Mouse (Mus musculus) liver, embryonic 13.5 days (tissue): ENCODE measurements around the gene Plekhh2. TPM values are rescaled to one million over a fixed set of nuclear protein-coding genes. Genes with fewer than 3 reads are reported as not detected.

Experiments
- ATAC-seq: fragments of 200-750 bp; cut with Nextera tagmentation; 2 replicates; pipeline ENCODE4 v1.8.0; 2017; ENCODE audit warnings: low read depth, mild to moderate bottlenecking, moderate number of reproducible peaks, moderate library complexity
- DNase-seq: peaks from one replicate; pipeline ENCODE4 v3.0.0; 2022
- H3K27ac ChIP-seq: fragments of 300-500 bp; sonication (generic); 2 replicates; pipeline ENCODE4 v1.5.1; 2015; ENCODE audit warnings: moderate library complexity, mild to moderate bottlenecking, inconsistent platforms
- H3K27me3 ChIP-seq: fragments of 300-500 bp; sonication (generic); 2 replicates; pipeline ENCODE4 v1.6.1; 2015; ENCODE audit warnings: mild to moderate bottlenecking, inconsistent platforms
- H3K36me3 ChIP-seq: fragments of 300-500 bp; sonication (generic); 2 replicates; pipeline ENCODE4 v1.6.1; 2015; ENCODE audit warnings: mild to moderate bottlenecking, inconsistent platforms
- H3K4me1 ChIP-seq: fragments of 300-500 bp; sonication (generic); replicated peaks from 2 replicates; pipeline ENCODE4 v1.6.1; 2015; ENCODE audit warnings: inconsistent platforms
- H3K4me2 ChIP-seq: fragments of 300-500 bp; sonication (generic); 2 replicates; pipeline ENCODE4 v1.6.1; 2015; ENCODE audit warnings: inconsistent platforms, mild to moderate bottlenecking, moderate library complexity
- H3K4me3 ChIP-seq: fragments of 300-500 bp; sonication (generic); replicated peaks from 2 replicates; pipeline ENCODE4 v1.5.1; 2015; ENCODE audit warnings: mild to moderate bottlenecking, inconsistent platforms
- H3K9ac ChIP-seq: fragments of 300-500 bp; sonication (generic); 2 replicates; pipeline ENCODE4 v1.6.1; 2015; ENCODE audit warnings: mild to moderate bottlenecking, inconsistent platforms
- H3K9me3 ChIP-seq: fragments of 300-500 bp; sonication (generic); replicated peaks from 2 replicates; pipeline ENCODE4 v1.6.1; 2016; ENCODE audit warnings: inconsistent platforms
- WGBS: fragments of 180-500 bp; shearing (Covaris S2); methylation state at CpG from one replicate; pipeline ENCODE4 v1.1.7; 2015; ENCODE audit not compliant: insufficient replicate concordance; 5-methylcytosine and 5-hydroxymethylcytosine counted together
- polyA plus RNA-seq: library from polyadenylated mRNA; unstranded; fragments of >200 nt; fragmentation: Nextera tagmentation; extraction: Ambion mirVana; gene quantifications from 2 replicates; pipeline ENCODE4 v1.2.1, GENCODE M21; 2015

The Plekhh2 gene
- polyA plus RNA-seq, 1 experiment from 2014 or later, result 0.39 TPM

- H3K4me3 ChIP-seq, result no peak overlapping the region
- ATAC-seq (no peak), DNase-seq (no peak)
- no peak overlapping the region for H3K4me2 ChIP-seq
- 68% methylated on average over 16 of the region's 16 CpGs for WGBS
- no peaks in the 10 kb centered on the region for H3K4me1 ChIP-seq
- no peaks in the 10 kb centered on the region for H3K36me3 ChIP-seq
- no peak overlapping the region for H3K27ac ChIP-seq
- H3K9me3 ChIP-seq, result no peaks in the 10 kb centered on the region
- H3K9ac ChIP-seq, result no peak overlapping the region
- H3K27me3 ChIP-seq, result no peaks in the 10 kb centered on the region
Measured at GRCm38 (mm10) chr17:84576621-84577293, 65.1 kb downstream of the Plekhh2 start.

DNA sequence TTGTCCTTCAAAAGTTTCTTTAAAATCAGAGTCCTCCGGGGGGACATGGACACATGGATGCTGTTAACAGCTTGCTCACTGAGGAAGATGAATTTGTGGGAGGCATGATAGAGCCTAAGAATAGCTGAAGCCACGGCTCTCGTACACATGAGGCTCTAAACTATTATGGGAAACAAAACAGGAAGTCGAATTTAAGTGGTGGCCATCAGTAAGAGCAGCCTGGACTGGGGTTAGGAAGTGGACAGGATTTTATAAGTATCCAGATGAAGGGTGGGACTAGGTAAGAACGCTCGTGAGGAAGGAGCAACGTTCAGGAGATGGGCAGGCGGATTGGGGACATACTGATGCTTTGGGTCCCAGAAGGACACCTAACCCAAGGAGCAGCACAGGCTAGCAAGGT is 67.6 kb downstream of the Plekhh2 start:
- ATAC-seq (no peak), DNase-seq (no peak)
- Histone ChIP-seq H3K4me1 (no peaks in the 10 kb centered on the region), H3K36me3 (no peaks in the 10 kb centered on the region), H3K4me2 (no peak overlapping the region), H3K4me3 (no peak overlapping the region), H3K9ac (no peak overlapping the region), H3K27ac (no peak overlapping the region), H3K9me3 (no peaks in the 10 kb centered on the region), H3K27me3 (no peaks in the 10 kb centered on the region)
- 34% methylated on average over 8 of the region's 8 CpGs for WGBS

DNA sequence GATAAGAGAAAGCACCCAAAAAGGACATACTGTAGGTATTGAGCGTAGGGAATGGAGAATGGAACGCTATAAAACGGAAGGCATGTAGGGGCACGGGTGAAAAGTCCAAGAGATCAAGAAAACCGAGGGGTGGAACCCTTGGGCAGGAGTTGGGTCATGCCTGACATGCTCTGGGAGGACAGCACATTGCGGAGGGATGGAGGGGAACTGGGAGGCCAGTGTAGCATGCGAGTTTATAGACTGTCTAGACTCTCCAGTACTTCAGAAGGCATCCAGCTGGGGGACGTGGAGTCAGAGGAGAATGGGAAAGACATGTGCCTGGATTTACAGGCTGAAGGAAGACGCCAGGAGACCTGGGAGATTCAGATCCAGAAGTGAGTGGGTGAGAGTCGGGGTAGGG is 68.1 kb downstream of the Plekhh2 start:
- Histone ChIP-seq H3K9me3 (no peaks in the 10 kb centered on the region), H3K4me2 (no peak overlapping the region), H3K4me3 (no peak overlapping the region), H3K36me3 (no peaks in the 10 kb centered on the region), H3K9ac (no peak overlapping the region), H3K27ac (no peak overlapping the region), H3K27me3 (no peaks in the 10 kb centered on the region), H3K4me1 (no peaks in the 10 kb centered on the region)
- no peak for ATAC-seq
- no peak for DNase-seq
- WGBS, result 65% methylated on average over 10 of the region's 10 CpGs

DNA sequence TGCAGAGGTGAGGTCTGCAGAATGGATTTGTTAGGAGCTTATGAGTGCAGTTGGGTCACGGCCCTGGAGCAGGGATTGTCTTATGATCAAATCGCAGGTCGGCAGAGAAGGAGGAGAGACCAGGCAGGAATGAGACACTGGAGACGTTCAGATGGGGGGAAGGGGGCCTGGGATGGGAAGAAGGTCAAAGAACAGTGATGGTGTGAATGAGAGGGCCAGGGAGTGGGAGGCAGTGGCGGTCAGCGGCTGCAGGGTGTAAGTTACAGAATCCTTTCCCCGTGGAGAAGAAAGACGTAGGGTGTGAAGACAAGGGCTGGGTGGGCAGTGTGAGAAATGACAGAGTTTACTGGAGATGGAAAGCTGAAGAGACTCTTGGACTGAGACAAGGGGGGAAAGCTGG is 69.1 kb downstream of the Plekhh2 start:
- no peaks in the 10 kb centered on the region for H3K36me3 ChIP-seq
- WGBS, result 63% methylated on average over 8 of the region's 8 CpGs
- no peak for DNase-seq

GRCm38 (mm10) chr17:84581740-84582414 is 70.2 kb downstream of the Plekhh2 start:
- Histone ChIP-seq H3K27me3 (no peaks in the 10 kb centered on the region), H3K9ac (no peak overlapping the region), H3K27ac (no peak overlapping the region), H3K4me3 (no peak overlapping the region), H3K4me1 (no peaks in the 10 kb centered on the region), H3K36me3 (no peaks in the 10 kb centered on the region), H3K9me3 (no peaks in the 10 kb centered on the region), H3K4me2 (no peak overlapping the region)
- ATAC-seq, result no peak
- 67% methylated on average over 8 of the region's 8 CpGs for WGBS
- DNase-seq, result no peak

More for the DNA sequence above, 69.1 kb downstream of the Plekhh2 start:
- H3K4me2 ChIP-seq, result no peak overlapping the region
- H3K27me3 ChIP-seq, result no peaks in the 10 kb centered on the region
- no peaks in the 10 kb centered on the region for H3K4me1 ChIP-seq
- no peak overlapping the region for H3K27ac ChIP-seq
- H3K9ac ChIP-seq, result no peak overlapping the region
- H3K9me3 ChIP-seq, result no peaks in the 10 kb centered on the region
- ATAC-seq, result no peak
- no peak overlapping the region for H3K4me3 ChIP-seq

DNA sequence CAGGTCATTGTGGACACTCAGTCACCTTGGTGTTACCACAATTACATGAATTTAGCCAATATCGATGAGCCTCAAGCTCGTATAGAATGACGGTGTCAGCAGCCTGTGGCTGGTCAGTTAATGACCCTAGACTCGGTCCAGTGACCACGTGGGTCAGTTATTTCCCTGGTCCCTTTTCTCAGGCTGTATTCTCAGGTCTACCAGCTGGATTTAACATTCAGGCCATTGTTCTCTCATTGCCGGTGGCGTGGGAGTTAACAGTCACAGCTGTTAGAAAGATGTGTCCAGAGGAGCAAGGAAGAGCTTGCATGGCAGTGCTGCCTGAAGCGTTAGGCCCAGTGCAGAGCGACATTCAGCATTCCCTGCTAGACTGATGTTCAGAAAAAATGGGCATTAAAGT is 72.4 kb downstream of the Plekhh2 start:
- no peak overlapping the region for H3K9ac ChIP-seq
- H3K27ac ChIP-seq, result no peak overlapping the region
- DNase-seq (no peak), ATAC-seq (no peak)
- no peaks in the 10 kb centered on the region for H3K36me3 ChIP-seq
- H3K4me1 ChIP-seq, result no peaks in the 10 kb centered on the region
- 68% methylated on average over 9 of the region's 9 CpGs for WGBS
- no peak overlapping the region for H3K4me3 ChIP-seq
- no peaks in the 10 kb centered on the region for H3K9me3 ChIP-seq
- H3K4me2 ChIP-seq, result no peak overlapping the region
- H3K27me3 ChIP-seq, result no peaks in the 10 kb centered on the region

- no peak overlapping the region for H3K4me2 ChIP-seq
- H3K9ac ChIP-seq, result no peak overlapping the region
- H3K4me3 ChIP-seq, result no peak overlapping the region
- WGBS, result 64% methylated on average over 8 of the region's 8 CpGs
- H3K27ac ChIP-seq, result no peak overlapping the region
- no peak for DNase-seq
- no peaks in the 10 kb centered on the region for H3K27me3 ChIP-seq
- H3K36me3 ChIP-seq, result no peaks in the 10 kb centered on the region
- ATAC-seq, result no peak
- H3K4me1 ChIP-seq, result no peaks in the 10 kb centered on the region
- H3K9me3 ChIP-seq, result no peaks in the 10 kb centered on the region
Measured at GRCm38 (mm10) chr17:84585104-84585503, 73.4 kb downstream of the Plekhh2 start.

DNA sequence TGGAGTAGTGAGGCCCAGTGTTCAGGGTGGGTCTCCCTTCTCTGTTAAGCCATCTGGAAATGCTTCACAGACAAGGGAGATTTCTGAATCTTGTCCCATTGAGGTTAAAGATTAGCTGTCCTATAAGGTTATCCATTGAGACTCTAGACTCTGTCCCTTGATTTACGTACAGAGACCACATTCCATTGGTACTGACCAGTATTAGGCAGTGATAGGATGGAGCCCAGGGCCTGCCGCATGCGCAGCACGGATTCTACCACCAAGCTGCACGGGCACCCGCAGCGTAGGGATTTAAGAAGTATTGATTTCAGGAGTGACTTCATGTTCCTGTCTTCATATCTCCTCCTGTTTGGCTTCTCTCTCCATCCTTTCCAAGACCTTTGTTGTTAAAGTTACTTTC is 78.4 kb downstream of the Plekhh2 start:
- ATAC-seq (no peak), DNase-seq (no peak)
- H3K27ac ChIP-seq, result no peak overlapping the region
- H3K4me3 ChIP-seq, result no peak overlapping the region
- no peaks in the 10 kb centered on the region for H3K36me3 ChIP-seq
- no peaks in the 10 kb centered on the region for H3K27me3 ChIP-seq
- H3K9ac ChIP-seq, result no peak overlapping the region
- H3K4me1 ChIP-seq, result no peaks in the 10 kb centered on the region
- H3K4me2 ChIP-seq, result no peak overlapping the region
- no peaks in the 10 kb centered on the region for H3K9me3 ChIP-seq
- WGBS, result 85% methylated on average over 7 of the region's 7 CpGs

DNA sequence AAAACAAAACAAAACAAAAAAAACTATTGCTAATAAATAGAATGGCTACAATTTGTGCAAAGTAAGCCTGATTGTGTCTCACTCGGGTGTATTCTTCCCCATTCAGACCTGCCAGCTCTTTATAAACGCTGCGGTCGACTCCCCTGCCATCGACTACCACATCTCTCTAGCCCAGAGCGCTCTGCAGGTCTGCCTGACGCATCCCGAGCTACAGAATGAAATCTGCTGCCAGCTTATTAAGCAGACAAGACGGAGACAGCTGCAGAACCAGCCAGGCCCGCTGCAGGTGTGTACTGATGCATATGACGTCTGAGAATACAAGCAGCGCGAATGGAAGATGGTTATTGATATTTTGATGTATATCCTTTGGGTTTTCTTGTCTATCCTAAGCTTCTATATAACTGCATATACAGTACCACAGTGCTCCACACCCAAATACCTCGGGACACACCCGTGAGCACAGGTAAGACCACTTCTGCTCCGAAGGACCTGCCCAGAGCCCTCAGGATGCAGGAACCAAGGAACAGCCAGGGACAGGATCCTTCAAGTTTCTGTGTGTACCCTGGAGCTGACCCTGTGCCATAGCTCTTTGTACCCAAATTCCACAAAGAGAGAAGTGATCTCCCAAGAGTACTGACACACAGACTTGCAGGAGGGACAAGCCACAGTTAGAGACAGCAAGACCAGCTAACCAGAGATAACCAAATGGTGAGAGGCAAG is 79.9 kb downstream of the Plekhh2 start:
- 74% methylated on average over 16 of the region's 16 CpGs for WGBS
- Histone ChIP-seq H3K9me3 (no peaks in the 10 kb centered on the region), H3K27ac (no peak overlapping the region), H3K4me3 (no peak overlapping the region), H3K27me3 (no peaks in the 10 kb centered on the region), H3K36me3 (no peaks in the 10 kb centered on the region), H3K4me2 (no peak overlapping the region), H3K4me1 (no peaks in the 10 kb centered on the region), H3K9ac (no peak overlapping the region)
- ATAC-seq, result no peak
- no peak for DNase-seq

GRCm38 (mm10) chr17:84596015-84596441 is 84.3 kb downstream of the Plekhh2 start:
- no peak overlapping the region for H3K4me2 ChIP-seq
- H3K27me3 ChIP-seq, result no peaks in the 10 kb centered on the region
- H3K9ac ChIP-seq, result no peak overlapping the region
- no peak overlapping the region for H3K4me3 ChIP-seq
- WGBS, result 47% methylated on average over 10 of the region's 10 CpGs
- no peaks in the 10 kb centered on the region for H3K9me3 ChIP-seq
- ATAC-seq (no peak), DNase-seq (no peak)
- H3K4me1 ChIP-seq, result no peaks in the 10 kb centered on the region
- no peak overlapping the region for H3K27ac ChIP-seq
- H3K36me3 ChIP-seq, result no peaks in the 10 kb centered on the region

DNA sequence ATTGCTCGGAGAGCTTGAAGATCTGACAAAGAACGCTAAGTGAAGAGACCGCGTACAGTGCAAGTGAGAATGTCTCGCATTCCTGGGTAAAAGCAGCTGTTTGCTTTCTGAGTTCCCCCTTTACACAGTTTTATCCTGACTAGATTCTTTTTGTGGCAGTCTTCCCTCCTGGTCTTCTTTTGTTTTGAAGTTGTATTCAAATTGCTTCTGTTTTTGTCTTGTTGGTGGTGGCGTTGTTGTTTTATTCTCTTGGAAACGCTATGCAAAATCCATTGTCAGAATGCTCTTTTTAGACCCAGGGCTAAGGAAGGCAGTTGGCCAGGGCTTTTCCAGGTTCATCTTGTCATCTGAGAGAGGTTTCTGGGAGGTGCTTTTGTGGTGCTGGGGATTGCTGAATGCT is 84.8 kb downstream of the Plekhh2 start:
- DNase-seq, result no peak
- H3K36me3 ChIP-seq, result no peaks in the 10 kb centered on the region
- 65% methylated on average over 7 of the region's 7 CpGs for WGBS
- no peak for ATAC-seq
- H3K9ac ChIP-seq, result no peak overlapping the region
- no peak overlapping the region for H3K4me2 ChIP-seq
- no peak overlapping the region for H3K27ac ChIP-seq
- H3K9me3 ChIP-seq, result no peaks in the 10 kb centered on the region
- no peaks in the 10 kb centered on the region for H3K4me1 ChIP-seq
- H3K4me3 ChIP-seq, result no peak overlapping the region
- no peaks in the 10 kb centered on the region for H3K27me3 ChIP-seq
